Mouse (Mus musculus) erythroid progenitor cell, adult 5-6 weeks (primary cell): Measurements from ENCODE around the gene Kcnd3. TPM values are rescaled to one million over a fixed set of nuclear protein-coding genes. Genes with fewer than 3 reads are reported as not detected.

Experiments used
- ATAC-seq: replicated peaks from 2 replicates; pipeline ENCODE4 v1.8.0; 2016; ENCODE audit warnings: moderate number of reproducible peaks, mild to moderate bottlenecking, moderate TSS enrichment, inconsistent platforms; ENCODE audit not compliant: poor library complexity, low FRiP score, severe bottlenecking
- total RNA-seq, 2 experiments: library from RNA; stranded (forward) in 1 of 2; stranded (reverse) in 1 of 2; fragments of 150-400 nt in 1 of 2; fragments of 186-747, 209-891 nt in 1 of 2; gene quantifications; 2 replicates each; pipeline versions ENCODE4 v1.2.3 to v1.2.4; 2015 to 2017; ENCODE audit warnings: low replicate concordance in 2 of 2

Kcnd3 gene
- total RNA-seq, 2 experiments from 2014 or later, result not detected

DNA sequence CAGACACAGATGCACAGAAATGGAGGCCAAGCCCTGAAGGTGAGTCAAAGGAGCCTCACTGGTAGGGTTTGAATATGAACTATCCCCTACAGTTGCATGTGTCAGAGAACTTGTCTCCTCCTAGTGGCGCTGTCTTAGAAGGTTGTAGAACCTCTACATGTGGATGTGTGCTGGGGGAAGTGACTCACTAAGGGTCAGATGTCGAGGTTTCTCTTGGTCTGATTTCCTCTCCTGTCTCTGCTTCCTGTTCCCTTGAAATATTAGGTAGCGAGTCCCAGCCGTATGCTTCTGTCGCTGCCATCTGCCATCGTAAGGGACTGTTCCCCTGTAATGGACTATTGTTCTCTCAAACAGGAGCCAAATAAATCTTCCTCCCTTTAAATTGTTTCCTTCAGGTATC is 175.1 kb downstream of the Kcnd3 start:
- ATAC-seq, result no peak

DNA sequence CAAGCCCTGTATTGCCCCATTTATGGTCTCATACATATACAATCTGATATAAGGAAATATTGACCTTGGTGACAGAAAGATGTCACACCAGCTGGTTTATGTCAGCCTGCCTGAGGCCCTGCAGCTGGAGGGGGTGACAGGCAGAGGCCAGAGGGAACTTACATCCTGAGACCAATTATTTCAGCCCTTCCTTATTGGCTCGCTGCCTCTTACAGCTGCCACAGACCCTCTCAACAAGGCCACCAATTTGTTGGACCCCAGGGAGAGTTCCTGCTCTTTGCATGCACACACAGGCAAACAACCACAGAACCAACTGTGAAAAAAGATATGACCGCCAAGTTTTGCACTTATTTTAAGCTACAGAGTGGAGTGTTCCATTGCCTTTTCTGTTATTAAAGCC is 180.2 kb downstream of the Kcnd3 start:
- no peak for ATAC-seq

DNA sequence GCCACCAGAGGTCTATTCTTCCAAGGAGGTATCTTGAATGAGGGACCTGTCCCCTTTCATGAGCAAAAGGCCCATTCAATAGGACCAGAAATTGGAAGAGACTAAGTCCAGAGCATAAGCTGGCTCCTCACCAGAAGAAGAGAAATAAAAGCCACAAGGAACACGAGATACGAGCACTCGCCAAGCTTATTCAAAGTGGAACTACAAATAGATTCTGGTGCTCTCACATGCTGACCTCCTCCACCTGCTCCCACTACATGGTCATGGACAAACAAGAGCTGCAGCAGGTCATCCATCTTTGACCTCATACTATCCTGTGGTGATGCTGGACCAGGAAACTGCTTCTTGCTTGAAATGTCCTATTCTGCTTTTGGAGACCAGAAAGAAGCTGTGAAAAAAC is 180.9 kb downstream of the Kcnd3 start:
- ATAC-seq, result no peak

DNA sequence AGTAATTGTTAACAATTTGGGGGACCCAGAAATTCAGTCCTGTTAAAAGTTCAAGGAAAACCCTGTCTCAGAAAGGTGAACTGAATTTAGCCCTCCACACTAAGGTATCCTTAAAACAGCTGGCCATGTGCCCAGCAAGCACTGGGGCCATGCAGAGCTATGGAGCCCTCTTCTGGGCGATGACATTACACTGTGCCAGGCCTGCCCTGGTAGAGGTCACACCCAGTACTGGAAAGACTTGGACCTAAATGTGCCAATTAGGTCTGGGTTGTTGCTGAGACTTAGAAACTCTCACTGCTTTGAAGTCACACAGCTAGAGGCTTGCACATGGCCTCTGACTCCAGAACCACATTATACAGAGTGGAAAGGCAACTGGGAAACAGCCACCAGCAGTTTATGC is 190.1 kb downstream of the Kcnd3 start:
- no peak for ATAC-seq

DNA sequence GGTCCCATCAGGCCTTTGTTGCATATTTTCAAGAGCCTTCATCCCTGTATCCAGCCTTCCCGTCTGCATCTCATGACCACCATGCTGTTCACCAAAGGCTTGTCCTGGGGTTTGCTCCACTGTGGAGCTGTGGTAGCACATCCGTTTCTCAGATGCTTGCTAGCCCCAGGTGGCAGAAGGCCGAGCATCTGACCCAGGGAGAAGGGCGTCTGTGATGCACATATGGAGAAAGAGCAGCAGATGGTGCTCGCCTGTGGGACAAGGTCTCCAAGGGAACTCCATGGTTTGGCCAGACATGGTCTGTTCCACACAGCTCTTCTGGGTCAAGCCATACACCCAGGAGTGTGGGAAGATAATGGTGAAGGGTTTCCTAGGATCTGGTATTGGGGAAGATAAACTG is 191.4 kb downstream of the Kcnd3 start:
- no peak for ATAC-seq

DNA sequence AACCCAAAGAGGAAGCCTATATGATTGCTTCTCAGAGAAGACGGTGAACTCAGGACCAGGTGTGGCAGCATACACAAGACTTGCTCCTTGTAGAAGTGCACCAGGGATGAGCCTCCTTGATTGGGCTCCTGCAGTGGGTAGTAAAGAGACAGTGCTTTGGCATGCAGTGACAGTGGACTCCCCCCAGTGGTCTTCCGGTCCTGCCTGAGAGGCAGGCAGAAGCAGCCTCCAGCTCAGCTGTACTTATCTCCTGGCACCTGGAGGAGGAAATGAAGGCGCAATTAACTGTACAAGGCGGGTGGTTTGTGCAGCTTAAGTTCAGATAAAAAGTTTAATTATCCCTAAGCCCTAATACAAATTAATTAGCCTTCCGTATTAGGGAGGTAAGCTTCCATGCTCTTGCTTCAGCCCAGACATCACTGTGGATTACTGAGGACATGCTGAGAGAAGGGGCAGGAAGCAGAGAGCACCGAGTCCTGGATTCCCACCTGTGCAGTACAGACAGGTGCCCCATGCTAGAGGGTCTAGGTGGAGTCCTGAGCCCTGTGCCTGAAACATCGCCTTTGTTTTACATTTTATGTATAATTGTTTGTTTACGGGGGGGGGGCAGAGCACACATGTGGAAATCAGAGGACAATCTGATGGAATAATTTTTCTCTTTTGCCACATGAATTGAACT is 196.9 kb downstream of the Kcnd3 start:
- ATAC-seq, result no peak

DNA sequence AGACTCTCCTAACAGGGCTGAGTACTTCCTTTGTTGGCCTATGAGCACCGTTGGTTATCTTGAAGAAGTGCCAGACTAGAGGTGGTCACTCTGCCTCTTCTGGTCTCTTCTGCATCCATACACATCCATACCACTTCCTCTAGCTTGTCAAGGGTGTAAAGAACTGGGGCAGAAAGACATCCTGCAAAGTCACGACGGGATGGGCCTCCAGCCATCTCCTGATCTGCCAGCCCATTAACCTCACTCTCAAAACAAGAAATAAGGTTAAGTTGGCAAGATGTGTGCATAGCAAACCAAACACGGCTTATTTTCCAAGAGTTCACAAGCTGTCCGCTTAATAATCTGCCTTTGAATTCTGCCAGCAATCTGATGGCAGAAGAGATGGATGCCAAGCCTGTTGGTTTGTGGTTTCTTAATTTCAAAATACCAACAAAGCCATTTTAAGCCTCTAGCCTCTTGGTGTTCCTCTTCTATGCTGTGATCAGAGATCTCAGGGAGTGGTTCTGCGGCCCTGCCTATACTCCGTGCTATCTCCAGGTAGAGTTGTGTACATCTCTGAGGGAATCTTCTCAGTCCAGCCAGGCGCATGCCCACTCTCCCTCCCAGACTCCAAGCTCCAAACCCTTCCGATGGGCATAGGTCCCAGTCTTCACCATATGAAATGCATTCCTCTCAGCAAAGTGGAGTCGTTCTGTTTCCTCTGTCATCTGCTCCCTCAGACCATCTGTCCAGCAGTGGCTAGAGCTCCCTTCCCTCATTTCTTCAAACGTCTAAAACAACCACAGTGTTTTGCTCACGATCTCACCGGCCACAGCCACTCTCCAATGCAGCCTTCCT is 201.6 kb downstream of the Kcnd3 start:
- ATAC-seq, result no peak

DNA sequence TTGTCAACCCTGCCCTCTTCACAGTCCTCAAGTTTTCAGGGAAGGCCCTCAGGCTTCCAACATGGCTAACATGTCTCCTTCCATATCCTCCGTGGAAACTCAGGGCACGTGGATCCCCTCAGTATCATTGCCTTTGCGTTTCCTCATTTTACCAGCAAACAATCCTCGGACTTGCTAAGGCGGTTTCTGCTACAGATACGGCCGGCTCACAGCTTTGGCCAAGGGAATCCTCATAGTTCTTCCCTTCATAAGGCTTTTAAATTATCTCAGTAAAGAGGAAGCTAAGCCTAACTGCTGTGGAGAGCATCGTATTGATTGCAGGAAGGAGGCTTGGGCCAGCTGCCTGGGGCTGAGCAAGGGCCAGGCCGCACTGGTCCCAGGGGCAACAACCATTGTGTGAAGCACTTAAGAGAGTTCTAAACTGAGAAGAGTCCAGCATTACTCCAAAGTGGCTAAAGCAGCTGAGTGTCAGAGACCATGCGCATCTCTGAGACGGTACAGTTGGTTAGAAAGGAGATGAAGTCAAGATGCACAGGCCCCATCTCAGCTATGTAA is 203.0 kb downstream of the Kcnd3 start:
- ATAC-seq, result no peak

DNA sequence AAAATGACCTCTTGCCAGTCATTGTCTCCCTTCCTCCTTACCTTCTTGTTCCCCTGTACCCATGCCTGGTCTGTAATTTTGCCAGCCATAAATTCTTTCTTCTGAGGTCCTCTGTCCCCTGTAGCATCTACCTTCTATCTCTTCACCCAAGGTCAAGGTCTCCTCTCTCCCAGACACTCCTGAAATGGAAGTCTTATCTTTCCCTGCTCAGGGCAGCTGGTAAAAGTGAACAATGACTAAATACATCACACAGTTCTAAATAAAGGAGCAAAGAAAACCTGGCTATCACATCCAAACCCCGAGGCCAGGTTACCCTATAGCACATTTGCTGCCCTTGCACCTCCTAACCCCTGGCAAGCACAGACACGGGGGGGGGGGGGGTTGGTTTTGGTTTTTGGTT is 208.4 kb downstream of the Kcnd3 start:
- ATAC-seq, result no peak

DNA sequence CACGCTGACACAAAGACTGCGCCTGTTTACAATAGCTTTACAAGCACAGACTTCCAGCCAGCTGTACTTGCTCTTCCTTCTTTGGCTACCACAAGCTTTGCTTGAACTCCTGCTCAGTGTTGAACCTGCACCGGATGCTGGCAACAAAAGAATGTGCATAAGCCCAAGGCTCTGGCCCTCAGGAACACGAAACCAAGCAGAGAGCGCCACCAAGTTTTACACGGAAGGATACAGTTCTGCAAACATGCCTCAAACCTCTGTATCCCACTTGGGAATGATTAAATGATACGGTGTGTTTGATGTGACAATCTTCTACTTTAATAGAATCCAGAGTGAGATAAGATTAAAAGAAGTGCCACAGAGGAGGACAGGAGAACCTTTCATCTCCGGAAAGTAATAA is 210.9 kb downstream of the Kcnd3 start:
- ATAC-seq, result no peak

DNA sequence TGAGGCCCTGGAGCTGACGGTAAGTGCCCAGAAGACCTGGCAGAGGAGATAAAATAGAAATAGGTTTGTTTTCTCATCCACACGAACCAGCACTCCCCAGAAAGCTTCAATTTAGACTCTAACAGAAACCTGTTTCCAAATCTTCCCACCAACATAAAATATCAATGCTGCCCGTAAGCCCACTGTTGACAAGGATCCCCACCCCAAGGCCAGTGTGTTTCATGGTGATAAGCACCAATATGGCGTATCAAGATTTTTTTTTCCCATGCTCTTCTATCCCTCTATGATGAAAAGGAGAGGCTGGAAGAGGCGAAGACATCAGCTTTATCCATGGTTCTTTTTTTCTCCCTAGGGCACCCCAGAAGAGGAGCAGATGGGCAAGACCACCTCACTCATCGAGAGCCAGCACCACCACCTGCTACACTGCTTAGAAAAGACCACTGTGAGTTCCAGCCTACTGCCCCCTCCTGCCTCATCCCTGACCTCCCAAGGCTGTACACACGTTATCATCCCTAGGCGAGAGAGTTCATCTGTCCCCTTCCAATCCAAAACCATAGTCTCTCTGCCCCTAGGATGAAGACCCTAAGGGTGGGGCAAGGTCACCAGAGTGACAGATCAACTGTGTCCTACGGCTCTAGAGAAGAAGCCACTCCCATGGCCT is 213.1 kb downstream of the Kcnd3 start:
- no peak for ATAC-seq

DNA sequence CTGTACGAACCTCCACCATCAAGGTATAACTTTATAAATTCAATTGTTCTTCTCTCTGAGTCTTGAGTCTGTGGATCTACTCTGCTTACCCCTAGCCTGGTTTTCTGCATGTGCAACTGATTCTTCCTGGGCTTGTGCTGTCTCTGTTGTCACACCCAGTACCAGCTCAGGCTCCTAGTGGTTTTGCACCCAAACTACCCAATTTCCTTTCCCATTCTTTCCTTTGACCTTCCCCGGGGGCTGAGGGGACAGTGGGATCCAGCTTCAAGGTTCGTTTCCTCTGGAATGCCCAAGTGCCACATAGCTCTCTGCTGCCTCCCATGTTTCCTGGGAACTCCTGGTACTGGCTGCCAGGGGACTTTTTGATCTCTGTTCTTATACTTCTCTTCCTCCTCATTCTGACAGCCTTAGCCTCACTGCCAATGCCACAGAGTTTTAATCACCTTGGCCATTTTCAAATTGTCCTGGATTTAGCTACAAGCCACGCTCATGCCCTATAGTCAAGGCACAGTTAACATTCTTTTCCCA is 214.9 kb downstream of the Kcnd3 start:
- ATAC-seq, result no peak

DNA sequence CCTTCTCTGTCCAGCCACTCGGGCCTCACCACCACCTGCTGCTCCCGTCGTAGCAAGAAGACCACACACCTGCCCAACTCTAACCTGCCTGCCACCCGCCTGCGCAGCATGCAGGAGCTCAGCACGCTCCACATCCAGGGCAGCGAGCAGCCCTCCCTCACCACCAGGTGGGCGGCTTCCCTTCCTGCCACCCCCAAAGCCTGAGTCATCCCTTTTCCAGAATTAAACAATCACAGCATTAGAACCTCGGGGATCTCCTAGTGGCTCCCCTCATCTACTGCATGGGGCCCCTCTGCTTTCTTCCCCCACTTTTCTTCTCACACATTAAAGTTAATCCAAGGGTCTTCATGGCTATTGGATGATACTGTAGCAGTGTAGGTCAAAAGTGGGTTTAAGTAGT is 216.0 kb downstream of the Kcnd3 start:
- no peak for ATAC-seq

DNA sequence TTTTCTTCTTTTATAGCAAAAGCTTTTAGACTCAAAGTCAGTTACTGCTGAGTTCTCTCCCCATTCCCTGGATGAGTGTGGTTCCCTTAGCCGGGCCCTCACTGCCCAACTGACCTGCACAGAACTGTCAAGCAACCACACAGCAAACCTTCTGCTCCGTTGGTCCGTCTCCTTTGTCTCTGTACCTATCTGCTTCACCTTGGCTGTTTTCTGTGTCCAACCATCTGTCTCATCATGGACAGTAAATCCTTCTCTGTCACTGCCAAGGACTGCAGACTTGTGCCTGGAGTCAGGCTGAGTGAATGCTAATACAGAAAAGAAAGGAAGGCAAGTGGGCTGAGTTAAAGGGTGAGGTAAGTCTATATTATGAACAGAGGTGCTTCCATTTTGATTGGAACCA is 217.6 kb downstream of the Kcnd3 start:
- ATAC-seq, result no peak

DNA sequence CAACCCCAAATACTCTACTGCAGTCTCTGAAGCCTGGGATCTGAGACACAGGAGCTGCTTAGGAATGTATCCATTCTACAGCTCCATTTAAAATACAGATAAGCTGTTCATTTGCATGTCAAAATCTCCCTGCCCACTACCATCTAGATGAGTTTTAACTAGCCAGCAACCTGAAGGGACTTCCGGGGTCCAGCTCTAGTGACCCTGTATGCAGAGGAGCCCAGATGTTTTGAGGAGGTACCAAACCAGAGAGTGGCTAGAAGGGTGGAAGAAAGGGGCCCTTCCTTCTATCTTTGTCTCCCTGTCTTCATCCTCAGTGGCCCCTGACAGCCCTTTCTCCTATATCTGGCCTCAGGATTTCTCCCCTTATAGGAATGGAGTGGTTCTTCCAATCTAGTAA is 218.7 kb downstream of the Kcnd3 start:
- ATAC-seq, result no peak

DNA sequence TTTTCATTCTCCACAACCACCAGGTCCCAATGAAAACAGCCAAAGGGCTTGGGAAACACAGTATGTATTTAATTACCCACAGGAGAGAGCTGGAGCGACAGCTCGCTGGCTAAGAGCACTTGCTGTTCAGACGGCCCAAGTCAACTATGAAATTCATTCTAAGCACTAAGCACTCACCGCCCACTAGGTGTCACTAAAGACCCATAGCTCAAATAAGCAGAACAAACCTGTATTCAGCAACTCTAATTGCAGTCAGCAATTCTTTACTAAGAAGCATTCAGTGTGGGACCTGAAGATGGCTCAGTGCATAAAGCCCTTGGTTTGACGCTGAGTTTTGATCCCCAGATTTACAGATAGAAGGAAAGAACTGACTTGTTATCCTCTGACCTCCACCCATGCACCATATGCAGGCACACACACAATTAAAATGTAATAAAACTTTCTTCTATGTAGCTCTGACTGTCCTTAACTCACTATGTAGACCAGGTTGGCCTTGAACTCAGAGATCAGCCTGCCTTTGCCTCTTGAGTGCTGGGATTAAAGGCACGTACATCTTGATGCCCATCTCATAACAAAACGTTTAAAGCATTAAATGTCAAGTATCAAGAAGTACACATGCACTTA is 222.6 kb downstream of the Kcnd3 start:
- peak; percentile 76 for ATAC-seq

DNA sequence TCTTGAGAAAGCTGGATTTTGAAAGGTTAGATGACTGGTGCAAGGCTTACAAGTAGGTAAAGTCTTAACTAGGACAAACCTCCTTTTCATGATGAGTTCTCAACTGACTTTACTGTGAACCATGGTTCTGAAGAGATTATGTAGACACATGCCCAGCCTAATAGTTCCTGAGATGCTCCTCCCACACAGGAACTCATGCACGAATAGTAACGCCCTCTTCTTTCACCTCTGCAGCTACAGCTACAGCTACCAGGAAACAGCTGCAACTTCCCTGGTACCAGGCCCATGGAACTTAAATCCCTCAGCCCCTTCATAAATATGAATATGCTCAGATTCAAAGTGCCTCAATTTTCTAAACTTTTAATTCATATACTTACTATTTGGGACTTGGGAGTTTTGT is 223.8 kb downstream of the Kcnd3 start:
- no peak for ATAC-seq

DNA sequence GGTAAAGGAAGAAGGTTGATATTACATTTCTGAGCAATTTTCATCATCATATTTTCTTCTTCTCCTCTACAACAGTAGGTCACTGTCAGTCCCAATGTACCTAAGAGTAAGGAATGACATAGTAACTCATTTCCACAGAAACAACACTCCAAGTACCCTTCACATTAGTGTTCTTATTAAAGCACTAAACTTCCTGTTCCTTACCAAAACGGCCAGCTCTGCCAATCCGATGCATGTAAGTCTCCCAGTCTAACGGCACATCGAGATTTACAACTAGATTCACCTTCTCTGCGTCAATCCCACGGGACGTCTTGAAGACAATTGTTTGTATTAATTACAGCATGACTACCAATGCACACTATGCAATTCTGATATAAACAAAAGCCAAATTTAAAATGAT is 228.2 kb downstream of the Kcnd3 start:
- ATAC-seq, result no peak

DNA sequence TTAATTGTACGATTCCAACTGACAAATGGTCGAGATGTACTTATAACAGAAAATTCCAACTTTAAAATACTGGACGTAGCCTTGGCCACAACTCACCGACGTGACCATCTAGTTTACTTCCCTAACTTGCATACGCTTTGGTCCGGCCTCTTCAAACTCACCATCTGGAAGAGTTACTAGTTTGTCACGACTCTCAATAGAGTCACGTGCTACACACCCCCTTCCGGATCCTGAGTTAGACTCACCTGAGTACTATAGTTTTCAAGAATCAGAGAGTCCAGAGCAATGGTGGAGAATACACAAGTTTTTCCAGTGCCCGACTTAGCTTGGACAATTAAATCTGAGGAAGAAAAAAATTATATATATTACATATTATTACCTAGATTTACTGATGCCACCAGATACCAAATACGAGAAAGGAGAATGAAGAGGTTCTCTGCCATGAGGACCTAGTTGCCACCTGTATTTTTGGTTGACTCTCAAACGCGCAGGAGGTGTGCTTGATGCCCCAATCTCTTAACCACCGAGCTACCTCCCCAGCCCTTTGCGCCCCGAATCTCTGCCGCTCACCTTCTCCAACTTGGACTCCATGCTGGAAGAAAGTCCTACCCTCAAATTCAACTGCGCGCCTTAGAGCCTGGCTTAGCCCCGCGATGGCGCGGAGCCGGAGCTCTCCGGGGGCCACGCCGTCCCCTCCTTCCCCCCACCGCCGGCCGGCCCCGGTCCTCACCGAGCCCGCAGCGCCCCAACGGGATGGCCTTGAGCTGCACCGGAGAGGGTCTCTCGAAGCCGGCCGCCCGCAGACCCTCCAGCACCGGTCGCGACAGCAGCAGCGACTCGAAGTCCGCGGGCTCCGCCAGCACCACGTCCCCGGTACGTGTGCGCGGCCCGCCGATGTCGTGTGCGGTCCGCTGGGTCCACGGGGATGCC is 234.5 kb downstream of the Kcnd3 start:
- ATAC-seq, result 0 out of 2 replicates have a peak, but pooled peaks have one; percentile 40
